Mouse (Mus musculus) forebrain, embryonic 11.5 days (tissue): Measurements from ENCODE around the gene Col4a3. TPM values are rescaled to one million over a fixed set of nuclear protein-coding genes. Genes with fewer than 3 reads are reported as not detected.

Source experiments
- ATAC-seq: fragments of 200-750 bp; cut with Nextera tagmentation; replicated peaks from 2 replicates; pipeline ENCODE4 v1.8.0; 2017; ENCODE audit warnings: moderate TSS enrichment; ENCODE audit not compliant: low FRiP score
- DNase-seq: peaks from one replicate; pipeline ENCODE4 v3.0.0-alpha.2; 2017; ENCODE audit warnings: low spot score
- H3K27ac ChIP-seq: fragments of 300-500 bp; sonication (generic); 2 replicates; pipeline ENCODE4 v1.5.1; 2014; ENCODE audit warnings: low read depth, low read length
- H3K27me3 ChIP-seq: fragments of 300-500 bp; sonication (generic); 2 replicates; pipeline ENCODE4 v1.6.1; 2014; ENCODE audit warnings: mild to moderate bottlenecking, low read length, mixed read lengths; ENCODE audit not compliant: control insufficient read depth, insufficient read depth
- H3K36me3 ChIP-seq: fragments of 300-500 bp; sonication (generic); 2 replicates; pipeline ENCODE4 v1.6.1; 2014; ENCODE audit warnings: mild to moderate bottlenecking, low read length, moderate library complexity, mixed read lengths; ENCODE audit not compliant: control insufficient read depth, insufficient read depth
- H3K4me1 ChIP-seq: fragments of 300-500 bp; sonication (generic); replicated peaks from 2 replicates; pipeline ENCODE4 v1.6.1; 2014; ENCODE audit warnings: low read length, mixed read lengths; ENCODE audit not compliant: control insufficient read depth, insufficient read depth
- H3K4me2 ChIP-seq: fragments of 300-500 bp; sonication (generic); 2 replicates; pipeline ENCODE4 v1.6.1; 2014; ENCODE audit warnings: low read depth, mild to moderate bottlenecking, low read length, moderate library complexity, mixed read lengths; ENCODE audit not compliant: severe bottlenecking
- H3K4me3 ChIP-seq: fragments of 300-500 bp; sonication (generic); 2 replicates; pipeline ENCODE4 v1.5.1; 2014; ENCODE audit warnings: low read depth, low read length
- H3K9ac ChIP-seq: fragments of 300-500 bp; sonication (generic); 2 replicates; pipeline ENCODE4 v1.6.1; 2014; ENCODE audit warnings: low read length
- H3K9me3 ChIP-seq: fragments of 300-500 bp; sonication (generic); 2 replicates; pipeline ENCODE4 v1.6.1; 2016; ENCODE audit warnings: low read length, mixed read lengths; ENCODE audit not compliant: control insufficient read depth
- WGBS: fragments of 180-500 bp; shearing (Covaris S2); extraction: QIAGEN DNeasy Blood & Tissue Kit; methylation state at CpG from one replicate; pipeline ENCODE4 v1.1.7; 2014; 5-methylcytosine and 5-hydroxymethylcytosine counted together
- polyA plus RNA-seq: library from polyadenylated mRNA; unstranded; fragments of >200 nt; fragmentation: Nextera tagmentation; extraction: Ambion mirVana; gene quantifications from 2 replicates; pipeline ENCODE4 v1.2.1, GENCODE M21; 2014

Gene Col4a3
- polyA plus RNA-seq, 1 experiment from 2014 or later: 0.08 TPM

- H3K9ac ChIP-seq: no peak overlapping the region
- 86% methylated on average over 5 of the region's 5 CpGs for WGBS
These were observed 31.9 kb downstream of the Col4a3 start for GRCm38 (mm10) chr1:82618592-82618991.

GRCm38 (mm10) chr1:82619981-82620380 lies 33.3 kb downstream of the Col4a3 start:
- Histone ChIP-seq H3K4me3 (no peak overlapping the region), H3K4me1 (no peaks in the 10 kb centered on the region), H3K9me3 (no peaks in the 10 kb centered on the region), H3K9ac (no peak overlapping the region), H3K27me3 (no peaks in the 10 kb centered on the region), H3K27ac (no peak overlapping the region), H3K4me2 (no peak overlapping the region), H3K36me3 (no peaks in the 10 kb centered on the region)
- 79% methylated on average over 5 of the region's 5 CpGs for WGBS
- DNase-seq (no peak), ATAC-seq (no peak)

More at GRCm38 (mm10) chr1:82618592-82618991, 31.9 kb downstream of the Col4a3 start:
- Histone ChIP-seq H3K4me2 (no peak overlapping the region), H3K9me3 (no peaks in the 10 kb centered on the region), H3K4me3 (no peak overlapping the region), H3K36me3 (no peaks in the 10 kb centered on the region), H3K27me3 (no peaks in the 10 kb centered on the region), H3K27ac (no peak overlapping the region), H3K4me1 (no peaks in the 10 kb centered on the region)
- ATAC-seq (no peak), DNase-seq (no peak)

DNA sequence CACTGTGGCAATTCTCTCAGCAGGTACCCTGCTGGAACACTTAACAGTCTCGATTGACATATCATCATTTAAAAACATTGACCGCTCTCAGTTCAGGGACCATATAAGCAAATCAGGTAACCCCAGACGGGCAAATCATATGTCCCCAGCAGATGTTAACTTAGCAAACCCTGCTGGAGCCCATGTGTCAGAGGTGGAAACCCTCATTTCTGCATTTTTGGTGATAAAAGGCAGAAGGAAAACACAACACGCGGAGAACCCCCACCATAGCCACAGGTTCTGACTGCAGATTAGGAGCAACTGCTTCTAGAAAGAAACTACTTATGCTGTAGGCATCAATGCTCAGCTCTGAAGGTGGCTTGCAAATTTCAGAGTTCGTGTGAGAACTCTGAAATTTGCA lies 38.2 kb downstream of the Col4a3 start:
- Histone ChIP-seq H3K9ac (no peak overlapping the region), H3K27ac (no peak overlapping the region), H3K4me2 (no peak overlapping the region), H3K27me3 (no peaks in the 10 kb centered on the region), H3K4me3 (no peak overlapping the region), H3K36me3 (no peaks in the 10 kb centered on the region), H3K4me1 (no peaks in the 10 kb centered on the region), H3K9me3 (no peaks in the 10 kb centered on the region)
- ATAC-seq (no peak), DNase-seq (no peak)
- 82% methylated on average over 6 of the region's 6 CpGs for WGBS

DNA sequence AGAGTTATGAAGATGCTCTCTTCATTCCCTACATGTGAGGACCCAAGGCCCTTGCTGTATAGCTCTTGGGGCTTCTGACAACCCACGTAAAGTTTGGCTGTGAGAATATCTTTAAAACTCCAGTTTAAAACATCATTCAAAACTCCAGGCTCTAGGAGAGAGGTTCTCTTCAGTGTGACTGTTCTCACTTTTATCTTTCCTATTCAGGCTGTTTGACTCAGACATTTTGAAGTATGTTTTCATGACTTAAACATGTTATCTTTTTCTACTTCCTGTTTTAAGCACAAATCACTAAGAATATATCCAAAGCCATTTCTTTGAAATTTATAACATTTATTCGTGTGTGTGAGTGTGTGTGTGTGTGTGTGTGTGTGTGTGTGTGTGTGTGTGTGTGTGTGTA lies 38.8 kb downstream of the Col4a3 start:
- Histone ChIP-seq H3K36me3 (no peaks in the 10 kb centered on the region), H3K27me3 (no peaks in the 10 kb centered on the region), H3K27ac (no peak overlapping the region), H3K4me2 (no peak overlapping the region), H3K4me1 (no peaks in the 10 kb centered on the region), H3K9ac (no peak overlapping the region), H3K9me3 (no peaks in the 10 kb centered on the region), H3K4me3 (no peak overlapping the region)
- ATAC-seq: no peak
- DNase-seq: no peak
- WGBS: 87% methylated on average over 2 of the region's 2 CpGs

GRCm38 (mm10) chr1:82627652-82628051 lies 40.9 kb downstream of the Col4a3 start:
- no peak for DNase-seq
- Histone ChIP-seq H3K9ac (no peak overlapping the region), H3K27ac (no peak overlapping the region), H3K9me3 (no peaks in the 10 kb centered on the region), H3K27me3 (no peaks in the 10 kb centered on the region), H3K36me3 (no peaks in the 10 kb centered on the region), H3K4me3 (no peak overlapping the region), H3K4me2 (no peak overlapping the region), H3K4me1 (no peaks in the 10 kb centered on the region)
- WGBS: 84% methylated on average over 4 of the region's 4 CpGs
- ATAC-seq: no peak

DNA sequence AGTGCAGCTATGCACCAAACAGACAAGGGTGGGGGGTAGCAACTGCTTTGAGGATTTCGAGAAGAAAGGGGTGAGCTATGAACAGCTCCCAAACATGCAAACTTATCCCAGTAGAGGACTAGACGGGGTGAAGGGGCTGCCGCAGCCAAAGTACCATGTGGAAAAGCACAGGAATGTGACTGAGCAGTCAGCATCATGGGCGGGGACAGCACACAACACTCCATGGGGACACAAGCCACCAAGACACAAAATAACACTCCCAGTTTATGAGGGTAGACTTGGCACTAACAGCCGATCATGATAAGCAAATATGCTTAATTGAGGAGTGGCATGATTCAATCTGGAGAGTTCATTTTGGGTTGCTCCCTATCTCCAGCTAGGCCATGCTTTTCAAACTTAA lies 42.8 kb downstream of the Col4a3 start:
- Histone ChIP-seq H3K27ac (no peak overlapping the region), H3K4me3 (no peak overlapping the region), H3K4me2 (no peak overlapping the region), H3K9me3 (no peaks in the 10 kb centered on the region), H3K4me1 (no peaks in the 10 kb centered on the region), H3K27me3 (no peaks in the 10 kb centered on the region), H3K36me3 (no peaks in the 10 kb centered on the region), H3K9ac (no peak overlapping the region)
- ATAC-seq: no peak
- no peak for DNase-seq
- 85% methylated on average over 5 of the region's 5 CpGs for WGBS

DNA sequence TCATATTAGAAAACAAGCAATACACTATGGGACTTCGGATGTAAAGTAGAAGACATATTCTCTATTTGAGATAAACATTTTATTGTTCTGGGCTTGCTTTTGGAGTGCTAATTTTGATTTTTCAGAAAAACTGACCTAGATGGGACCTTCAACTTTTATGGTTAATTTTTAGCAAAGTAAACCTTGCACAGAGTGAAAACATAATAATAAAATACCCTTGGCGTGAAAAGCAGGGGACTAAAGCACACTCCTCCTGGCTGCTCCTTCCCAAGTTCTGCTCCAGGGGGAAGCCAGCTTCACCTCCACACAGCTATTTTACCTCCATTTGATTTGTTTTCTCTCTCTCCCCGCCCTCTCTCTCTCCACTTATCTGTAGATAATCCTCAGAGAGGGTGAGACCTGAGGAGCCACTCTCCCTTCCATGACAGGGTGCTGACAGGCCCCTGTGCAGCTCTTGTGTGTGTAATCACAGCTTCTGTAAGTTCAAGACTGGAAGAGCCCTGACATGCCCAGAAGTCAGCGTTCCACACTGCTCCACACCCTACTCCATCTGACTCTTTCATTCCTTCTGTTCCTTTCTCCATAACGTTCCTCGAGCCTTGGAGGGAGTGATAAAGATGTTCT lies 44.6 kb downstream of the Col4a3 start:
- no peaks in the 10 kb centered on the region for H3K9me3 ChIP-seq
- DNase-seq: no peak
- H3K27ac ChIP-seq: no peak overlapping the region
- H3K9ac ChIP-seq: no peak overlapping the region
- no peak for ATAC-seq
- 79% methylated on average over 6 of the region's 6 CpGs for WGBS
- H3K27me3 ChIP-seq: no peaks in the 10 kb centered on the region
- no peak overlapping the region for H3K4me3 ChIP-seq
- no peaks in the 10 kb centered on the region for H3K36me3 ChIP-seq
- H3K4me1 ChIP-seq: no peaks in the 10 kb centered on the region
- no peak overlapping the region for H3K4me2 ChIP-seq

- no peak overlapping the region for H3K9ac ChIP-seq
- H3K27me3 ChIP-seq: no peaks in the 10 kb centered on the region
- no peak overlapping the region for H3K4me2 ChIP-seq
- H3K36me3 ChIP-seq: no peaks in the 10 kb centered on the region
- H3K4me3 ChIP-seq: no peak overlapping the region
- ATAC-seq (peak; percentile 51; the same call in 1 of the 2 replicates), DNase-seq (no peak)
- no peaks in the 10 kb centered on the region for H3K9me3 ChIP-seq
- no peak overlapping the region for H3K27ac ChIP-seq
- 91% methylated on average over 19 of the region's 19 CpGs for WGBS
- H3K4me1 ChIP-seq: no peaks in the 10 kb centered on the region
These were observed 48.0 kb downstream of the Col4a3 start for GRCm38 (mm10) chr1:82634545-82635253.

GRCm38 (mm10) chr1:82635254-82635620 lies 48.5 kb downstream of the Col4a3 start:
- Histone ChIP-seq H3K27me3 (no peaks in the 10 kb centered on the region), H3K27ac (no peak overlapping the region)

More at GRCm38 (mm10) chr1:82635254-82635620, 48.5 kb downstream of the Col4a3 start:
- Histone ChIP-seq H3K4me1 (no peaks in the 10 kb centered on the region), H3K4me2 (no peak overlapping the region), H3K36me3 (no peaks in the 10 kb centered on the region), H3K4me3 (no peak overlapping the region), H3K9me3 (no peaks in the 10 kb centered on the region), H3K9ac (no peak overlapping the region)
- 83% methylated on average over 9 of the region's 9 CpGs for WGBS
- DNase-seq (no peak), ATAC-seq (no peak)
